Mouse (Mus musculus): ENCODE results near the gene Eef1akmt4. TPM values are rescaled to one million over a fixed set of nuclear protein-coding genes. Genes with fewer than 3 reads are reported as not detected.
"Not testable (repeated sequence)": the region's sequence is repeated elsewhere in the genome, so short reads cannot be mapped to it uniquely, and the experiment has no call there.

Gene Eef1akmt4
- polyA plus RNA-seq, 1 experiment, result 15.2 TPM

- TF ChIP-seq POLR2A (IDR thresholded peaks at IDR 0.05; ENCODE audit: low read depth, low read length), result no peak
- TF ChIP-seq CTCF (IDR thresholded peaks at IDR 0.05; ENCODE audit: borderline replicate concordance, insufficient read depth, low read length), result no peak
- Histone ChIP-seq H3K4me1 (ENCODE audit: control insufficient read depth, insufficient read depth, low read length) (no peaks in the 10 kb centered on the region), H3K4me3 (ENCODE audit: insufficient read depth, low read length) (peak overlapping the region; percentile 72), H3K27ac (ENCODE audit: insufficient read depth, low read length) (no peak overlapping the region)
These were observed 40.5 kb downstream of the Eef1akmt4 start for GRCm38 (mm10) chr16:20651947-20652310.

- Histone ChIP-seq H3K4me3 (ENCODE audit: insufficient read depth, low read length) (no peak overlapping the region; the same call in 1 of the 2 replicates), H3K27ac (ENCODE audit: insufficient read depth, low read length) (no peak overlapping the region), H3K4me1 (ENCODE audit: control insufficient read depth, insufficient read depth, low read length) (no peaks in the 10 kb centered on the region)
- TF ChIP-seq CTCF (IDR thresholded peaks at IDR 0.05; ENCODE audit: borderline replicate concordance, insufficient read depth, low read length), result no peak
- TF ChIP-seq POLR2A (IDR thresholded peaks at IDR 0.05; ENCODE audit: low read depth, low read length), result no peak
These were observed 41.9 kb downstream of the Eef1akmt4 start for GRCm38 (mm10) chr16:20653315-20653714.

- no peaks in the 10 kb centered on the region for H3K4me1 ChIP-seq (ENCODE audit: control insufficient read depth, insufficient read depth, low read length)
- H3K4me3 ChIP-seq (ENCODE audit: insufficient read depth, low read length), result no peak overlapping the region
- TF ChIP-seq POLR2A (IDR thresholded peaks at IDR 0.05; ENCODE audit: low read depth, low read length) (no peak), CTCF (IDR thresholded peaks at IDR 0.05; ENCODE audit: borderline replicate concordance, insufficient read depth, low read length) (no peak)
- H3K27ac ChIP-seq (ENCODE audit: insufficient read depth, low read length), result no peak overlapping the region
These were observed 46.3 kb downstream of the Eef1akmt4 start for GRCm38 (mm10) chr16:20657661-20658060.

- not testable (repeated sequence) for H3K27ac ChIP-seq (ENCODE audit: insufficient read depth, low read length); H3K4me3 ChIP-seq (ENCODE audit: insufficient read depth, low read length)
These were observed 56.6 kb downstream of the Eef1akmt4 start, which contains the start of gene Eif4g1 for GRCm38 (mm10) chr16:20668013-20668412. Gene Eif4g1 (plus strand): TSS chr16:20668313.

More at GRCm38 (mm10) chr16:20668013-20668412, 56.6 kb downstream of the Eef1akmt4 start, which contains the start of gene Eif4g1:
- H3K4me1 ChIP-seq (ENCODE audit: control insufficient read depth, insufficient read depth, low read length), result not testable (repeated sequence)

Other genes starting within 250 kb of the Eef1akmt4 start
- gene Abcc5, start 185.2 kb upstream of the Eef1akmt4 start, polyA plus RNA-seq (2011; ENCODE audit: insufficient read length, low read depth, missing spikeins), result 74.8 and 76.8 TPM in 2 replicates
- 53.8 and 61.5 TPM in 2 replicates for gene Eif2b5, start 112.8 kb upstream of the Eef1akmt4 start, polyA plus RNA-seq (2011; ENCODE audit: insufficient read length, low read depth, missing spikeins)
- gene Dvl3, start 94.6 kb upstream of the Eef1akmt4 start, polyA plus RNA-seq (2011; ENCODE audit: insufficient read length, low read depth, missing spikeins), result 51.4 and 57.3 TPM in 2 replicates
- 448 and 450 TPM in 2 replicates for gene Ap2m1, start 76.1 kb upstream of the Eef1akmt4 start, polyA plus RNA-seq (2011; ENCODE audit: insufficient read length, low read depth, missing spikeins)
- gene Abcf3, start 63.0 kb upstream of the Eef1akmt4 start, polyA plus RNA-seq (2011; ENCODE audit: insufficient read length, low read depth, missing spikeins), result 50.9 and 53.2 TPM in 2 replicates
- gene Vwa5b2, start 22.1 kb upstream of the Eef1akmt4 start, polyA plus RNA-seq (2011; ENCODE audit: insufficient read length, low read depth, missing spikeins), result not detected in 2 replicates
- gene Gm49333, start within 50 bp of the Eef1akmt4 start, polyA plus RNA-seq (2011; ENCODE audit: insufficient read length, low read depth, missing spikeins), result 2.6 TPM in 1 of 2 replicates, not detected in the other
- gene Alg3, start 142 bp downstream of the Eef1akmt4 start, polyA plus RNA-seq (2011; ENCODE audit: insufficient read length, low read depth, missing spikeins), result 31.4 and 34.6 TPM in 2 replicates
- gene Camk2n2, start 9.7 kb downstream of the Eef1akmt4 start, polyA plus RNA-seq (2011; ENCODE audit: insufficient read length, low read depth, missing spikeins), result 8.9 and 9.7 TPM in 2 replicates
- gene Ece2, start 18.2 kb downstream of the Eef1akmt4 start, polyA plus RNA-seq (2011; ENCODE audit: insufficient read length, low read depth, missing spikeins), result 11.4 and 17.2 TPM in 2 replicates
- 211 and 217 TPM in 2 replicates for gene Psmd2, start 40.1 kb downstream of the Eef1akmt4 start, polyA plus RNA-seq (2011; ENCODE audit: insufficient read length, low read depth, missing spikeins)
- gene Eif4g1, start 56.7 kb downstream of the Eef1akmt4 start, polyA plus RNA-seq (2011; ENCODE audit: insufficient read length, low read depth, missing spikeins), result 337 and 421 TPM in 2 replicates
- gene Fam131a, start 81.6 kb downstream of the Eef1akmt4 start, polyA plus RNA-seq (2011; ENCODE audit: insufficient read length, low read depth, missing spikeins), result 7.7 and 9.9 TPM in 2 replicates
- 36.5 and 38.8 TPM in 2 replicates for gene Polr2h, start 106.1 kb downstream of the Eef1akmt4 start, polyA plus RNA-seq (2011; ENCODE audit: insufficient read length, low read depth, missing spikeins)
- 7.0 and 7.9 TPM in 2 replicates for gene Clcn2, start 106.2 kb downstream of the Eef1akmt4 start, polyA plus RNA-seq (2011; ENCODE audit: insufficient read length, low read depth, missing spikeins)
- 3.8 and 7.3 TPM in 2 replicates for gene Chrd, start 121.5 kb downstream of the Eef1akmt4 start, polyA plus RNA-seq (2011; ENCODE audit: insufficient read length, low read depth, missing spikeins)
- gene Thpo, start 122.9 kb downstream of the Eef1akmt4 start, polyA plus RNA-seq (2011; ENCODE audit: insufficient read length, low read depth, missing spikeins), result 0.57 and 0.98 TPM in 2 replicates